Mouse (Mus musculus) hindbrain, embryonic 14.5 days (tissue): ENCODE measurements around the gene Cep170b. TPM values are rescaled to one million over a fixed set of nuclear protein-coding genes. Genes with fewer than 3 reads are reported as not detected.

Experiments used
- ATAC-seq: fragments of 200-750 bp; cut with Nextera tagmentation; 2 replicates; pipeline ENCODE4 v1.8.0; 2017; ENCODE audit warnings: moderate number of reproducible peaks, mild to moderate bottlenecking, moderate TSS enrichment, moderate library complexity; ENCODE audit not compliant: low FRiP score
- DNase-seq: peaks from one replicate; pipeline ENCODE4 v3.0.0-alpha.2; 2015; ENCODE audit warnings: low spot score
- H3K27ac ChIP-seq: fragments of 300-500 bp; sonication (generic); 2 replicates; pipeline ENCODE4 v1.5.1; 2014; ENCODE audit warnings: mild to moderate bottlenecking, moderate library complexity
- H3K27me3 ChIP-seq: fragments of 300-500 bp; sonication (generic); 2 replicates; pipeline ENCODE4 v1.6.1; 2014; ENCODE audit warnings: mild to moderate bottlenecking, low read length, mixed read lengths; ENCODE audit not compliant: control insufficient read depth, insufficient read depth
- H3K36me3 ChIP-seq: fragments of 300-500 bp; sonication (generic); replicated peaks from 2 replicates; pipeline ENCODE4 v1.6.1; 2014; ENCODE audit not compliant: control insufficient read depth, insufficient read depth
- H3K4me1 ChIP-seq: fragments of 300-500 bp; sonication (generic); replicated peaks from 2 replicates; pipeline ENCODE4 v1.6.1; 2014; ENCODE audit warnings: antibody characterized with exemption, low read length, mixed read lengths; ENCODE audit not compliant: control insufficient read depth, insufficient read depth
- H3K4me2 ChIP-seq: fragments of 300-500 bp; sonication (generic); replicated peaks from 2 replicates; pipeline ENCODE4 v1.6.1; 2014; ENCODE audit warnings: mild to moderate bottlenecking, moderate library complexity
- H3K4me3 ChIP-seq: fragments of 300-500 bp; sonication (generic); replicated peaks from 2 replicates; pipeline ENCODE4 v1.5.1; 2014; ENCODE audit warnings: mild to moderate bottlenecking, low read length
- H3K9ac ChIP-seq: fragments of 300-500 bp; sonication (generic); 2 replicates; pipeline ENCODE4 v1.6.1; 2014
- H3K9me3 ChIP-seq: fragments of 300-500 bp; sonication (generic); 2 replicates; pipeline ENCODE4 v1.6.1; 2016; ENCODE audit warnings: low read length; ENCODE audit not compliant: control insufficient read depth
- WGBS: fragments of 180-500 bp; shearing (Covaris S2); extraction: QIAGEN DNeasy Blood & Tissue Kit; methylation state at CpG from one replicate; pipeline ENCODE4 v1.1.7; 2014; 5-methylcytosine and 5-hydroxymethylcytosine counted together
- polyA plus RNA-seq: library from polyadenylated mRNA; unstranded; fragments of >200 nt; fragmentation: Nextera tagmentation; extraction: Ambion mirVana; gene quantifications from 2 replicates; pipeline ENCODE4 v1.2.1, GENCODE M21; 2014

The Cep170b gene
- polyA plus RNA-seq, 1 experiment from 2014 or later = 41.9 TPM

DNA sequence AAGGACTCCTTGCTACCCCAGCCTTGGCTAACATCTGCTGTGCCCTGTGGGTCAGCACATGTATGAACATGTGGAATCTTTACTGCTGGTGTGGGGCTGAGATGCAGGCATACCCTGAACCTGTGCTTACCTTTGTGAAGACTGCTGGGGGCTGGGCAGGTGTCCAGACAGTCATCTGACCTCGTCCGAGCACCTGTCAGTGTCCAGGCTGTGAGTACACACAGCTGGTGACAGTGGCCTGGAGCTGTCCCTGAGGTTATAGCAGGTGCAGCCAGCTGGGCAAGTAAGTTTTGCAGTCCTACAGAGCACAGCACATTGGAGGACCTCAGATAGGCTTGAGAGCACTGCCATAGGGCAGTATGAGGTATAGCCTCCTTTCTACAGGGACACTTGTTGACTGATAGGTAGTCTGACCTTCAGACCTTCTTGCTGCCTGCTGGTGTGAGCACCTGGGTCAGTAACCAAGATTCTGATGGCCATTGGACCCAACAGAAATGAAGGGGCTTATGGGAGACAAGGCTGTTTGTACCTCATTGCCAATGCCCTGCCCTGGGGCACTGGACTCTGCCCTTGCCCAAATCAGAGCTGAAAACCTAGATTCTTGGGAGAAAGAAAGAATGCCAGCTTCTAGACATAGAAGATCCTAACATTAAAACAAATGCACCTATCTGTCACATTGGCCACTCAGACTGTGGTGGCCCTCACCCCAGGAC is 14.0 kb downstream of the Cep170b start:
- Histone ChIP-seq H3K9ac (no peak overlapping the region), H3K36me3 (peaks cover 96% of the 10 kb centered on the region), H3K4me1 (no peaks in the 10 kb centered on the region), H3K27me3 (no peaks in the 10 kb centered on the region), H3K4me2 (no peak overlapping the region), H3K4me3 (no peak overlapping the region), H3K27ac (no peak overlapping the region), H3K9me3 (no peaks in the 10 kb centered on the region)
- DNase-seq (no peak), ATAC-seq (no peak)
- 84% methylated on average over 2 of the region's 2 CpGs for WGBS

DNA sequence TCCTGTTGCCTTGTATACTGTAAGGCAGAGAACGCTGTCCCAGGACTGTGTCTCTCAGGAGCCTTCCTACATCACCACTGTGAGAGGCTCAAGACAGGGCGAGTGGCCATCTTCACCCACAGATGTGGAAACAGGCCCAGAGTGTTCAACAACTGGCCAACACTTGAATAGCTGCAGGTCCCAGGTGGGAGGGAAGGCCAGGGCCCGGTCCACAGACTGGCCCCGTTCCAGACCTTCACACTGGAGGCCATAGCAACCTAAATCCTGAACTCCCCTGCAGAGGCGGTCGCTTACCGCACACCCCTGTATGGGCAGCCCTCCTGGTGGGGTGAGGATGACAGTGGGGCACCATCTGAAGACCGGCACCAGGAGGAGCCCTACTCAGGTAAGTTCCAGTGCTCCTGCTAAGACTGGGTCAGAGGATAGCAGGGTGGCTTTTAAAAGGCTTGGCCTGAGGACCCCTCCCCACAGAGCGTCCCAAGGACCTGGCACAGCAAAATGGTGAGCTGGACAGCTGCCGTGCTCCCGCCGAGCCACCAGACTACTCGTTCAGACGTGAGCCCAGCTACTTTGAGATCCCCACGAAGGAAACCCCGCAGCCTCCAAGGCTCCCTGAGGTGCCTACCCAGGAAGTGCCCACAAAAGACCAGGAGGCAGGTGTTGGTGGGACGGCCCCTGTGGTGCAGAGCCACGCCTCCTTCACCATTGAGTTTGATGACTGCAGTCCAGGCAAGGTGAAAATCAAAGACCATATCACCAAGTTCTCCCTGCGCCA is 14.8 kb downstream of the Cep170b start:
- Histone ChIP-seq H3K4me3 (no peak overlapping the region), H3K9me3 (no peaks in the 10 kb centered on the region), H3K36me3 (peaks cover 97% of the 10 kb centered on the region), H3K27ac (no peak overlapping the region), H3K27me3 (no peaks in the 10 kb centered on the region), H3K9ac (no peak overlapping the region), H3K4me1 (no peaks in the 10 kb centered on the region), H3K4me2 (no peak overlapping the region)
- ATAC-seq (no peak), DNase-seq (no peak)
- WGBS = 90% methylated on average over 19 of the region's 19 CpGs

- Histone ChIP-seq H3K27me3 (no peaks in the 10 kb centered on the region), H3K27ac (no peak overlapping the region), H3K9ac (no peak overlapping the region), H3K4me3 (no peak overlapping the region), H3K4me1 (no peaks in the 10 kb centered on the region), H3K9me3 (no peaks in the 10 kb centered on the region), H3K36me3 (peaks cover 98% of the 10 kb centered on the region), H3K4me2 (no peak overlapping the region)
- 83% methylated on average over 29 of the region's 29 CpGs for WGBS
- no peak for ATAC-seq
- no peak for DNase-seq
These were observed 15.8 kb downstream of the Cep170b start for GRCm38 (mm10) chr12:112735896-112736635.

DNA sequence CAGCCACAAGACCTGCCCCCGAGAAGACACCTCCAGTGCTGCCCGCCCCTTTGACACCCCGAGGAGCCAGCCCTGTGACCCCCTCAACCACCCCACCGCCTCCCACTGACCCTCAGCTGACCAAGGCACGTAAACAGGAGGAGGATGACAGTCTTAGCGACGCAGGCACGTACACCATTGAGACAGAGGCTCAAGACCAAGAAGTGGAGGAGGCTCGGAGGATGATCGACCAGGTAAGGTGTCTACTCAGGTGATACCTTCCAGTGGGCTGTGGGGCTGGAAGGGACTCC is 16.3 kb downstream of the Cep170b start:
- 91% methylated on average over 10 of the region's 10 CpGs for WGBS
- Histone ChIP-seq H3K27me3 (no peaks in the 10 kb centered on the region), H3K9ac (no peak overlapping the region), H3K4me2 (no peak overlapping the region), H3K9me3 (no peaks in the 10 kb centered on the region), H3K27ac (no peak overlapping the region), H3K4me3 (no peak overlapping the region), H3K36me3 (peaks cover 98% of the 10 kb centered on the region), H3K4me1 (no peaks in the 10 kb centered on the region)
- DNase-seq = no peak
- ATAC-seq = no peak

- H3K27ac ChIP-seq = no peak overlapping the region
- no peak overlapping the region for H3K4me3 ChIP-seq
- H3K36me3 ChIP-seq = peaks cover 96% of the 10 kb centered on the region
- DNase-seq (no peak), ATAC-seq (no peak)
- H3K9me3 ChIP-seq = no peaks in the 10 kb centered on the region
- no peak overlapping the region for H3K9ac ChIP-seq
- 93% methylated on average over 7 of the region's 7 CpGs for WGBS
- no peaks in the 10 kb centered on the region for H3K27me3 ChIP-seq
- H3K4me2 ChIP-seq = no peak overlapping the region
- no peaks in the 10 kb centered on the region for H3K4me1 ChIP-seq
These were observed 16.8 kb downstream of the Cep170b start for GRCm38 (mm10) chr12:112737081-112737480.

- H3K9ac ChIP-seq = no peak overlapping the region
- no peaks in the 10 kb centered on the region for H3K27me3 ChIP-seq
- no peak for ATAC-seq
- H3K36me3 ChIP-seq = peaks cover 93% of the 10 kb centered on the region
- DNase-seq = no peak
- H3K4me2 ChIP-seq = no peak overlapping the region
- no peaks in the 10 kb centered on the region for H3K9me3 ChIP-seq
- no peak overlapping the region for H3K27ac ChIP-seq
- WGBS = 85% methylated on average over 14 of the region's 14 CpGs
- no peaks in the 10 kb centered on the region for H3K4me1 ChIP-seq
- no peak overlapping the region for H3K4me3 ChIP-seq
These were observed 17.5 kb downstream of the Cep170b start for GRCm38 (mm10) chr12:112737761-112738160.

- ATAC-seq (no peak), DNase-seq (no peak)
These were observed 18.2 kb downstream of the Cep170b start for GRCm38 (mm10) chr12:112738281-112739022.

GRCm38 (mm10) chr12:112739023-112739568 is 18.8 kb downstream of the Cep170b start:
- 92% methylated on average over 24 of the region's 24 CpGs for WGBS
- H3K4me3 ChIP-seq = no peak overlapping the region
- H3K4me2 ChIP-seq = no peak overlapping the region
- peaks cover 86% of the 10 kb centered on the region for H3K36me3 ChIP-seq
- H3K9ac ChIP-seq = no peak overlapping the region
- no peaks in the 10 kb centered on the region for H3K4me1 ChIP-seq
- DNase-seq (no peak), ATAC-seq (no peak)
- H3K27ac ChIP-seq = no peak overlapping the region
- no peaks in the 10 kb centered on the region for H3K27me3 ChIP-seq
- no peaks in the 10 kb centered on the region for H3K9me3 ChIP-seq

More at GRCm38 (mm10) chr12:112738281-112739022, 18.2 kb downstream of the Cep170b start:
- H3K27ac ChIP-seq = no peak overlapping the region
- H3K4me3 ChIP-seq = no peak overlapping the region
- H3K27me3 ChIP-seq = no peaks in the 10 kb centered on the region
- no peaks in the 10 kb centered on the region for H3K9me3 ChIP-seq
- WGBS = 92% methylated on average over 31 of the region's 31 CpGs
- peaks cover 87% of the 10 kb centered on the region for H3K36me3 ChIP-seq
- no peak overlapping the region for H3K4me2 ChIP-seq
- H3K4me1 ChIP-seq = no peaks in the 10 kb centered on the region
- no peak overlapping the region for H3K9ac ChIP-seq
